Mouse (Mus musculus) telencephalon, adult 2 months (tissue): ENCODE results near the gene B4galnt4.

Experiments
- DNase-seq: peaks from one replicate; pipeline ENCODE4 v3.0.0-alpha.2; 2011; ENCODE audit warnings: low read depth, low spot score

Gene B4galnt4

GRCm38 (mm10) chr7:141041661-141042060, 19.2 kb upstream of the B4galnt4 start:
- DNase-seq = no peak

- DNase-seq = no peak
These were observed 18.4 kb upstream of the B4galnt4 start for GRCm38 (mm10) chr7:141042539-141042938.

GRCm38 (mm10) chr7:141046931-141047580, 13.8 kb upstream of the B4galnt4 start:
- no peak for DNase-seq

GRCm38 (mm10) chr7:141047581-141048225, 13.2 kb upstream of the B4galnt4 start:
- DNase-seq = peak; percentile 84

- DNase-seq = peak; percentile 71
These were observed 12.4 kb upstream of the B4galnt4 start for GRCm38 (mm10) chr7:141048226-141049218.

GRCm38 (mm10) chr7:141049326-141049725, 11.6 kb upstream of the B4galnt4 start:
- no peak for DNase-seq

GRCm38 (mm10) chr7:141051060-141051685, 9.7 kb upstream of the B4galnt4 start:
- DNase-seq = no peak

GRCm38 (mm10) chr7:141052016-141052415, 8.9 kb upstream of the B4galnt4 start:
- DNase-seq = no peak

GRCm38 (mm10) chr7:141052421-141052820, 8.5 kb upstream of the B4galnt4 start:
- no peak for DNase-seq

GRCm38 (mm10) chr7:141055785-141056184, 5.1 kb upstream of the B4galnt4 start:
- no peak for DNase-seq

- no peak for DNase-seq
These were observed 3.9 kb upstream of the B4galnt4 start for GRCm38 (mm10) chr7:141056976-141057375.

- no peak for DNase-seq
These were observed 3.4 kb upstream of the B4galnt4 start for GRCm38 (mm10) chr7:141057541-141057940.

- DNase-seq = no peak
These were observed 2.1 kb upstream of the B4galnt4 start for GRCm38 (mm10) chr7:141058601-141059341.

- no peak for DNase-seq
These were observed 975 bp upstream of the B4galnt4 start for GRCm38 (mm10) chr7:141059929-141060328.

- DNase-seq = no peak
These were observed 377 bp downstream of the B4galnt4 start for GRCm38 (mm10) chr7:141061269-141061692.

GRCm38 (mm10) chr7:141062525-141062924, 1.6 kb downstream of the B4galnt4 start:
- DNase-seq = no peak

GRCm38 (mm10) chr7:141063353-141063752, 2.4 kb downstream of the B4galnt4 start:
- no peak for DNase-seq

- no peak for DNase-seq
These were observed 3.3 kb downstream of the B4galnt4 start for GRCm38 (mm10) chr7:141064175-141064574.

GRCm38 (mm10) chr7:141064576-141064975, 3.7 kb downstream of the B4galnt4 start:
- no peak for DNase-seq

- no peak for DNase-seq
These were observed 7.4 kb downstream of the B4galnt4 start for GRCm38 (mm10) chr7:141068351-141068750.
